ENCODE assay signal across 31 mouse cellular contexts in genomic region chr7:141410631-141411030, GRCm38 (mm10). TPM values are rescaled to one million over a fixed set of nuclear protein-coding genes. Genes with fewer than 3 reads are reported as not detected.
A peak's percentile ranks its signal among the peaks of the same experiment; 100 is the strongest.
DNase-seq lines count a peak whose midpoint lies in the region; ATAC-seq and TF ChIP-seq lines count a peak whose summit lies in the region.
"Had no signal": no experiment of that assay in that cellular context is flagged by ENCODE, and none has a peak within 500 bp of the region (broad histone marks: within the 10 kb centered on the region; RNA-seq: fewer than 3 reads in every experiment).

No protein-coding gene starts in this region.

- H3K36me3 ChIP-seq in embryonic facial prominence, embryonic 12.5 days = peaks cover 34% of the 10 kb centered on the region
- peaks cover 42% of the 10 kb centered on the region for H3K36me3 ChIP-seq in embryonic facial prominence, embryonic 10.5 days (replicated peaks)
- peaks cover 37% of the 10 kb centered on the region for H3K36me3 ChIP-seq in hindbrain, embryonic 12.5 days
- H3K36me3 ChIP-seq in hindbrain, embryonic 14.5 days (replicated peaks; ENCODE audit: control insufficient read depth, insufficient read depth) = peaks cover 32% of the 10 kb centered on the region; the same call in 1 of the 2 replicates

- no peak overlapping the region for H3K27ac ChIP-seq in embryonic facial prominence, embryonic 12.5 days
- no peak overlapping the region for H3K27ac ChIP-seq in embryonic facial prominence, embryonic 10.5 days (replicated peaks)
- no peak overlapping the region for H3K27ac ChIP-seq in hindbrain, embryonic 12.5 days
- H3K27ac ChIP-seq in hindbrain, embryonic 14.5 days = no peak overlapping the region
- H3K27ac ChIP-seq in bone marrow, adult 2 months (ENCODE audit: control insufficient read depth, insufficient read depth, low read depth, low read length, poor library complexity) = no peak overlapping the region
- H3K27ac ChIP-seq: forebrain, embryonic 12.5 days; hindbrain, embryonic 10.5 days; lung, embryonic 15.5 days; midbrain, embryonic 10.5 days; neural tube, embryonic 12.5 days; stomach, postnatal 0 days had no signal

- H3K9me3 ChIP-seq in embryonic facial prominence, embryonic 12.5 days = no peaks in the 10 kb centered on the region
- H3K9me3 ChIP-seq in embryonic facial prominence, embryonic 10.5 days = no peaks in the 10 kb centered on the region
- no peaks in the 10 kb centered on the region for H3K9me3 ChIP-seq in hindbrain, embryonic 12.5 days (replicated peaks)
- H3K9me3 ChIP-seq in hindbrain, embryonic 14.5 days (ENCODE audit: control insufficient read depth, low read length) = no peaks in the 10 kb centered on the region
- H3K9me3 ChIP-seq: forebrain, embryonic 12.5 days; liver, embryonic 15.5 days; lung, embryonic 15.5 days; midbrain, embryonic 10.5 days; neural tube, embryonic 12.5 days had no signal

- 0 out of 2 replicates have a peak, but pooled peaks have one; percentile 16 for TF ChIP-seq POLR2A in bone marrow, adult 2 months (IDR thresholded peaks at IDR 0.05; ENCODE audit: borderline replicate concordance, control insufficient read depth, low read depth, low read length)

- no peak overlapping the region for H3K4me2 ChIP-seq in embryonic facial prominence, embryonic 12.5 days (replicated peaks)
- H3K4me2 ChIP-seq in hindbrain, embryonic 12.5 days (replicated peaks) = no peak overlapping the region
- H3K4me2 ChIP-seq in hindbrain, embryonic 14.5 days (replicated peaks) = no peak overlapping the region
- H3K4me2 ChIP-seq: forebrain, embryonic 12.5 days; heart, embryonic 11.5 days; liver, embryonic 15.5 days; lung, embryonic 15.5 days; neural tube, embryonic 12.5 days had no signal

- TF ChIP-seq CTCF in bone marrow, adult 2 months (IDR thresholded peaks at IDR 0.05; ENCODE audit: control insufficient read depth, insufficient read depth, low read length) = no peak

- DNase-seq in cerebellum, adult 11 months = peak; percentile 37
- no peak for DNase-seq in cerebellum, postnatal 4 days (ENCODE audit: low spot score in 2 of 2)
- DNase-seq in embryonic facial prominence, embryonic 10.5 days (ENCODE audit: low spot score) = no peak
- DNase-seq in hindbrain, embryonic 14.5 days (ENCODE audit: low spot score) = no peak
- no peak for DNase-seq in ovary, postnatal 10 days (ENCODE audit: low spot score)
- DNase-seq: adrenal gland, adult 2 months; adrenal gland, postnatal 36 days; cerebellum, postnatal 14 days; gastrocnemius, postnatal 10 days; kidney, adult 9 months; kidney, postnatal 10 days; layer of hippocampus, postnatal 36 days; left cerebral cortex, postnatal 4 days; right cerebral cortex, postnatal 4 days; thymus, adult 18-20 months had no signal

- WGBS in embryonic facial prominence, embryonic 12.5 days = 89% methylated on average over 8 of the region's 8 CpGs
- 94% methylated on average over 8 of the region's 8 CpGs for WGBS in embryonic facial prominence, embryonic 10.5 days
- 90% methylated on average over 8 of the region's 8 CpGs for WGBS in hindbrain, embryonic 12.5 days
- WGBS in hindbrain, embryonic 14.5 days = 91% methylated on average over 8 of the region's 8 CpGs
- 85% methylated on average over 8 of the region's 8 CpGs for WGBS in bone marrow, adult 2 months

- H3K27me3 ChIP-seq in embryonic facial prominence, embryonic 12.5 days = no peaks in the 10 kb centered on the region
- no peaks in the 10 kb centered on the region for H3K27me3 ChIP-seq in embryonic facial prominence, embryonic 10.5 days (replicated peaks; ENCODE audit: low read depth, poor library complexity, severe bottlenecking)
- no peaks in the 10 kb centered on the region for H3K27me3 ChIP-seq in hindbrain, embryonic 12.5 days
- H3K27me3 ChIP-seq in hindbrain, embryonic 14.5 days (ENCODE audit: control insufficient read depth, insufficient read depth, low read length) = no peaks in the 10 kb centered on the region
- H3K27me3 ChIP-seq: CH12.LX; forebrain, embryonic 12.5 days; liver, embryonic 15.5 days; lung, embryonic 15.5 days; neural tube, embryonic 12.5 days had no signal

- peaks cover 11% of the 10 kb centered on the region for H3K4me1 ChIP-seq in embryonic facial prominence, embryonic 12.5 days
- H3K4me1 ChIP-seq in embryonic facial prominence, embryonic 10.5 days = peaks cover 23% of the 10 kb centered on the region
- peaks cover 17% of the 10 kb centered on the region for H3K4me1 ChIP-seq in hindbrain, embryonic 12.5 days
- peaks cover 13% of the 10 kb centered on the region for H3K4me1 ChIP-seq in hindbrain, embryonic 14.5 days (replicated peaks; ENCODE audit: control insufficient read depth, insufficient read depth, low read length)
- peaks cover 1% of the 10 kb centered on the region; the same call in 1 of the 2 replicates for H3K4me1 ChIP-seq in bone marrow, adult 2 months (ENCODE audit: control insufficient read depth, insufficient read depth, low read length)

- no peak overlapping the region for H3K4me3 ChIP-seq in embryonic facial prominence, embryonic 12.5 days
- H3K4me3 ChIP-seq in embryonic facial prominence, embryonic 10.5 days = no peak overlapping the region
- no peak overlapping the region for H3K4me3 ChIP-seq in hindbrain, embryonic 12.5 days
- no peak overlapping the region for H3K4me3 ChIP-seq in hindbrain, embryonic 14.5 days (replicated peaks; ENCODE audit: low read length)
- no peak overlapping the region for H3K4me3 ChIP-seq in bone marrow, adult 2 months (replicated peaks; ENCODE audit: control insufficient read depth, low read depth, low read length)
- H3K4me3 ChIP-seq: forebrain, embryonic 12.5 days; hindbrain, embryonic 10.5 days; liver, embryonic 15.5 days; lung, embryonic 15.5 days; midbrain, embryonic 10.5 days; myocyte; neural tube, embryonic 12.5 days had no signal

- 0 out of 2 replicates have a peak overlapping the region, but pooled peaks have one; percentile 1 for H3K9ac ChIP-seq in embryonic facial prominence, embryonic 12.5 days
- peak overlapping the region; percentile 3; the same call in 1 of the 2 replicates for H3K9ac ChIP-seq in hindbrain, embryonic 12.5 days
- no peak overlapping the region for H3K9ac ChIP-seq in hindbrain, embryonic 14.5 days
- H3K9ac ChIP-seq: forebrain, embryonic 12.5 days; liver, embryonic 15.5 days; lung, embryonic 15.5 days; neural tube, embryonic 12.5 days had no signal

- no peak for ATAC-seq in embryonic facial prominence, embryonic 12.5 days (ENCODE audit: insufficient number of reproducible peaks, insufficient read depth, low FRiP score, low TSS enrichment)
- ATAC-seq in hindbrain, embryonic 12.5 days (ENCODE audit: low FRiP score) = no peak
- ATAC-seq in hindbrain, embryonic 14.5 days (ENCODE audit: low FRiP score) = no peak
- ATAC-seq: activated CD4-positive, CD25-positive, alpha-beta regulatory T cell, adult 4 months; intestine, postnatal 0 days; midbrain, embryonic 16.5 days had no signal

RNA-seq across cellular contexts. Expression of gene Gatd1, which starts 3.3 kb away (rescaled TPM):
- 62.2 and 68.5 TPM in 2 replicates for polyA plus RNA-seq in embryonic facial prominence, embryonic 12.5 days (2016; fragmentation: Nextera tagmentation; extraction: Ambion mirVana)
- polyA plus RNA-seq in embryonic facial prominence, embryonic 10.5 days (2016; fragmentation: Nextera tagmentation; extraction: Ambion mirVana) = 48.5 and 50.8 TPM in 2 replicates
- polyA plus RNA-seq in hindbrain, embryonic 12.5 days (2016; fragmentation: Nextera tagmentation; extraction: Ambion mirVana) = 52.2 and 54.1 TPM in 2 replicates
- polyA plus RNA-seq in hindbrain, embryonic 14.5 days (2014; fragmentation: Nextera tagmentation; extraction: Ambion mirVana) = 36.9 and 43.4 TPM in 2 replicates
- 26.2 and 33.6 TPM in 2 replicates for polyA plus RNA-seq in bone marrow, adult 2 months (2011; ENCODE audit: insufficient read depth, insufficient read length, low replicate concordance, missing spikeins)

RNA-seq across cellular contexts. Expression of gene Taldo1, which starts 18.6 kb away (rescaled TPM):
- 303 and 306 TPM in 2 replicates for polyA plus RNA-seq in embryonic facial prominence, embryonic 12.5 days (2016; fragmentation: Nextera tagmentation; extraction: Ambion mirVana)
- polyA plus RNA-seq in embryonic facial prominence, embryonic 10.5 days (2016; fragmentation: Nextera tagmentation; extraction: Ambion mirVana) = 297 and 299 TPM in 2 replicates
- polyA plus RNA-seq in hindbrain, embryonic 12.5 days (2016; fragmentation: Nextera tagmentation; extraction: Ambion mirVana) = 352 and 355 TPM in 2 replicates
- polyA plus RNA-seq in hindbrain, embryonic 14.5 days (2014; fragmentation: Nextera tagmentation; extraction: Ambion mirVana) = 271 and 278 TPM in 2 replicates
- 324 and 522 TPM in 2 replicates for polyA plus RNA-seq in bone marrow, adult 2 months (2011; ENCODE audit: insufficient read depth, insufficient read length, low replicate concordance, missing spikeins)

RNA-seq across cellular contexts. Expression of gene Cend1, which starts 18.7 kb away (rescaled TPM):
- 7.4 and 10.4 TPM in 2 replicates for polyA plus RNA-seq in embryonic facial prominence, embryonic 12.5 days (2016; fragmentation: Nextera tagmentation; extraction: Ambion mirVana)
- polyA plus RNA-seq in embryonic facial prominence, embryonic 10.5 days (2016; fragmentation: Nextera tagmentation; extraction: Ambion mirVana) = 7.7 and 8.4 TPM in 2 replicates
- 27.9 and 30.9 TPM in 2 replicates for polyA plus RNA-seq in hindbrain, embryonic 12.5 days (2016; fragmentation: Nextera tagmentation; extraction: Ambion mirVana)
- polyA plus RNA-seq in hindbrain, embryonic 14.5 days (2014; fragmentation: Nextera tagmentation; extraction: Ambion mirVana) = 46.9 and 50.3 TPM in 2 replicates
- 3.4 TPM in 1 of 2 replicates, not detected in the other for polyA plus RNA-seq in bone marrow, adult 2 months (2011; ENCODE audit: insufficient read depth, insufficient read length, low replicate concordance, missing spikeins)
- polyA plus RNA-seq: activated CD4-positive, CD25-positive, alpha-beta regulatory T cell, adult 4 months; liver, embryonic 15.5 days had no signal

RNA-seq across cellular contexts. Expression of gene Slc25a22, which starts 27.1 kb away (rescaled TPM):
- 39.2 and 41.9 TPM in 2 replicates for polyA plus RNA-seq in embryonic facial prominence, embryonic 12.5 days (2016; fragmentation: Nextera tagmentation; extraction: Ambion mirVana)
- polyA plus RNA-seq in embryonic facial prominence, embryonic 10.5 days (2016; fragmentation: Nextera tagmentation; extraction: Ambion mirVana) = 49.3 and 52.2 TPM in 2 replicates
- 54.8 and 62.1 TPM in 2 replicates for polyA plus RNA-seq in hindbrain, embryonic 12.5 days (2016; fragmentation: Nextera tagmentation; extraction: Ambion mirVana)
- polyA plus RNA-seq in hindbrain, embryonic 14.5 days (2014; fragmentation: Nextera tagmentation; extraction: Ambion mirVana) = 73.0 and 81.4 TPM in 2 replicates
- 18.1 and 30.3 TPM in 2 replicates for polyA plus RNA-seq in bone marrow, adult 2 months (2011; ENCODE audit: insufficient read depth, insufficient read length, low replicate concordance, missing spikeins)

RNA-seq across cellular contexts. Expression of gene Pidd1, which starts 33.2 kb away (rescaled TPM):
- polyA plus RNA-seq in embryonic facial prominence, embryonic 12.5 days (2016; fragmentation: Nextera tagmentation; extraction: Ambion mirVana) = 14.9 and 15.0 TPM in 2 replicates
- polyA plus RNA-seq in embryonic facial prominence, embryonic 10.5 days (2016; fragmentation: Nextera tagmentation; extraction: Ambion mirVana) = 24.9 and 26.0 TPM in 2 replicates
- 10.8 and 11.6 TPM in 2 replicates for polyA plus RNA-seq in hindbrain, embryonic 12.5 days (2016; fragmentation: Nextera tagmentation; extraction: Ambion mirVana)
- polyA plus RNA-seq in hindbrain, embryonic 14.5 days (2014; fragmentation: Nextera tagmentation; extraction: Ambion mirVana) = 3.1 and 4.2 TPM in 2 replicates
- 19.4 and 39.6 TPM in 2 replicates for polyA plus RNA-seq in bone marrow, adult 2 months (2011; ENCODE audit: insufficient read depth, insufficient read length, low replicate concordance, missing spikeins)
